Mouse (Mus musculus) fibroblast of lung, adult 2 months (primary cell): ENCODE data around the gene Camk1d.

Source experiments
- DNase-seq: peaks from one replicate; pipeline ENCODE4 v3.0.0-alpha.2; 2011; ENCODE audit warnings: low read depth

The Camk1d gene

DNA sequence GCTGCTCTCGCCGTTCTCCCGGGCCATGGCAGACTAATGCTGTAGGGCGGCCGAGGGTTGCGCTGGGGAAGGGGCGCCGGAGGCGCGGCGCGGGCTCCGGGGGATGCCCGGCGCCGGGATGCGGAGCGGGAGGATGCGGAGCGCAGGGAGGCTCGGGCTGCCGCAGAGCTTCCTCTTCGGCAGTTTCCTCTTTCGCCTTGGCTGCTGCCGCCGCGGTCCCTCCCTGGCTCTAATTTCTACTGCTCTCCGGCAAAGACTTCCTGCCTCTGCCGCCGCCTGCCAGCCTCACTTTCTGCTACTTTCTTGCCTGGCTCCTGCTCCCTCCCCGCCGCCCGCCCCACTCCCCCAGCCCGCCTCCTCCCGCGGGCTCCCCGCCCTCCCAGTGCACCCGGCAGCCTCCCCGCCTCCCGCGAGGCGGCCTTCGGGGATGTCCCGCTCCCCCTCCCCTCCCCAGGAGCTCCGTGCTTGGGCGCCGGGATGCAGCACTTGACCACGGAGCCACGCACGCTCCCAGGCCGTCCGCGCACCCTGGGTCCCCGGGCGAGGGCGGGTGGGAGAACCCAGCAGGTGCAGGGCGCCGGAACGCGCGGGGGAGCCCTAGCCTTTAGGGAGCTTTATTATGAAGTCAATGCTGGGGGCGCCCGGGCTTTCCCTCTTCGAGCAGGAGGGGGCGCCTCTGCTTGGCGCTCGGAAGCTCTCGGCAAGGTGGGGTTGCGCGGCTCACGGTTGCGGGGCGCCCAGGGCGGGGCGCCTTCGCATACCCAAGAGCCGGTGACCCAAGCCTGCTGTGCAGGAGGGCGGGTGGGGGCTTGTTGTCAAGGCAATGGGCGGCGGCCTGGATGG, at the start of gene Camk1d:
Camk1d (minus strand) TSS at position 305 of the 843 bp plus-strand sequence.
- no peak for DNase-seq

DNA sequence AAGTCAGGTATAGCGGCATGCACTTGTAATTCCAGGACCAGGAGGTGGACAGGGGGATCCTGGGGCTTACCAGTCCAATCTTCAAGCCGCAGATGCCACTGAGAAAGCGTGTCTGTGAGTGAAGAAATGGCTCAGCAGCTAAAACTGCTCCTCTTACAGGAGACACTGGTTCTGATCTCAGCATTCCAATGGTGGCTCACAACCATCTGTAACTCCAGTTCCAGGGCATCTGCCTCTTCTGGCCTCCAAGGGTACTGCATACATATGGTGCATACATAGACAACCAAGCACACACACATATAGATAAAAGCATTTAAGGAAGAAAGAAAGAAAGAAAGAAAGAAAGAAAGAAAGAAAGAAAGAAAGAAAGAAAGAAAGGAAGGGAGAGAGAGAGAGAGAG, 47.7 kb upstream of the Camk1d start:
- no peak for DNase-seq

DNA sequence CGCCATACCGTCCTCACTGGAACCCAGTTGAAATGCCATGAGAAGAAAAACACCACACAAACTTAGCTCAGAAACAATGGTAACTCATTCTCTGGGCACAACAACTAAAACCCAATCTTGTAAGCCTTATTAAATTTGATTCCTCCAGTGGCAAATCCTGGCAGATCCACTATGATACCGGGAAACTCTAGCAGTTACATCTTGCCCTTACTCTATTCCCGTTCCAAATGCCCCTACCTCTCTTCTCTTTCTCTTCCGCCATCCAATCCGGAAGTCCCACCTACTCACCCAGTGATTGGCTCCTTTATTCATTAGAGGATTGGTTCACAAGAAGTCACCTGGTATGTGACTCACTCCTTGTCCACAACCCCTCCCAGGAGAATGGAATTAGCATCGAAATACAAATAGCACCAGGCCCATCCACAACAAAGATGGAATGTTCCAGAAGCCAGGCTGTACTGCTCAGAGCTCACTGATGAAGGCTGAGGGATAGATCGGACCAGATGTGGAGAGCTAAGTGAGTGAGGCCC, 46.2 kb upstream of the Camk1d start:
- no peak for DNase-seq

DNA sequence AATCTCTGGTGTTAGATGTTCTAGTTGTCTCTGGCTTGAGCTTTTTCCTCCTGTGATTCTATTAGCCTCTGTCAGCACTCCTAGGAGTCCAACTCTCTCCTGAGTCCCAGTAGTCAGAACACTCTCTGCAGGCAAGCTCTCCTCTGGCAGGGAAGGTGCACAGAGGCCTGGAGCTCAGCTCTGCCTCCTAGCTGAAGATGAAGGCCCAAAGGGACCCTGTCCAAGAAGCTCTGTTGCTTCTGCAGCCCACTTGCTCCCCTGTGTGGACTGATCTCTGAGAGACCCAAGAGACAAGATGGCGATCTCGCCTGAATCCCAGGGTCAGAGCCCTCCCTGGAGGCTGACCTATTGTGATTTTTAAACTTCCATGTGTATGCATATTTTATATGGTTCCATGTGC, 44.3 kb upstream of the Camk1d start:
- no peak for DNase-seq

DNA sequence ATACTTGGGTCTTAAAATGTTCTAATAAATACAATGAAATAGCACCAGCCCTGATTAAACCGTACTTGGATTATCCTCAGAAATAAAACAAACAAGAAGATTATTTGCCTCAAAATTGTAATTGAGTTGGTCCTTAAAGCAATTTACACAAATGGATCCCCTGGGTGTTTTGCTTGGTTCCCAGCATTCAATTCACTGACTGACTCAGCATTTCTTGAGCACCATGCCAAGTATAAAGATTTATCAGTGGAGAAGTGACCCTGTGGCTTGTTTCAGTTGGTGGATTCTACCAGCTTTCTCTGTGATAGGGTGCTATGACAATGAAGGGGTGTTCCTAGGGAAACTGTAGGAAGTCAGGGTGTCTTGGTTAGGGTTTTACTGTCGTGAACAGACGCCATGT, 36.6 kb upstream of the Camk1d start:
- DNase-seq, result no peak

DNA sequence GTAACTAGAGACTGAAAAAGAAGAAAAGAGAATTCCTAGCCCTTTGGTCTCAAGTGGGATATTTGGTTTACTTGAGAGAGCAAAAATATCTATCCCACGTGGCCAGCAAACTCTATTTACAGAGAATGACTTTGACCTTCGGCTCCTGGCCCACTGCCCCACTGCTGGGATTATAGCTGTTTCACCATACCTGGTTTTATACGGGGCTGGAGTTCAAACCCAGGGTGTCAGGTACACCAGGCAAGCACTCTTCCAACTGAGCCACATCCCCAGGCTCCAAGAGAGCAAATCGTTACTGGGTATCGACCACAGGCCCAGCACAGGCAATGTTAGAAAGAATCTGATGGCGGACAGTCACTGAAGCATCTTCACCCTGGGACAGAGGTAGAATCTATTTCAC, 34.9 kb upstream of the Camk1d start:
- DNase-seq, result no peak

GRCm38 (mm10) chr2:5747545-5748043, 33.3 kb upstream of the Camk1d start:
- DNase-seq, result no peak

DNA sequence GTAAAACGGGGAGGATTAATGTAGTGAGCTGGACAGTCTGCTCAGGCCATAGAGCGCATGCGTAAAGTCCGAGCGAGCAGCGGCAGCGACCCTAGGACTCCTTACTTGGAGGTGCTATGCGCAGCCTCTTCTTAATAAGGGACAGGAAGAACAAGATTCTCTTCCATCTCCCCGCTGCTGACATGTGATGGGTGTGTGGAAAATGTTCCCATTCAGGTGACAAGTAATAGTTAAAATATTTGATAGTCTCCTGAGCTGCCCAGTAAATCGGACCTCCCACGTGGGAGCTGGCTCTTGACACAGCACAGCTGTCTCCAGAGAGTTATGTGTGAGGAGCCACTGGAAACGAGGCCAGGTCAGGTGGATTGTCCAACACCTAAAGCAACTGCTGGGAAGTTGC, 32.2 kb upstream of the Camk1d start:
- DNase-seq, result no peak

DNA sequence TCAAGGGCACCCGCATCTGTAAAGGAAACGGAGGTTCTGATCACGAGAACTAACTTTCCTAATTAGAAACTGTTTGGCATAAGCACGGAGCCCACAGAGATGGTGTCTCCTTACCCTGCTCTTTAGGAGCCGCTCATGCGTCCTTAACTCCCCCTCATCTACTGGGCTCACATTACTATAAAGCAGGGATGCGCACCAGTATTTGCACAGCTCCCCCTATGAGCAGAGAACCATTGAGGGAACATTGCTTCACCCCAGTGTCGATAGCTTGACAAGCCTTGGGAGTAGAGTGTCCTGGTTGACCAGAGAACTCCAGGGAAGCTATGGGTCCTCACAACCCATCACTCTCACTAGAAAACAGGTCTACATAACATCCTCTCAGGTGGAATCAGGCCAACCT, 29.6 kb upstream of the Camk1d start:
- DNase-seq, result no peak

DNA sequence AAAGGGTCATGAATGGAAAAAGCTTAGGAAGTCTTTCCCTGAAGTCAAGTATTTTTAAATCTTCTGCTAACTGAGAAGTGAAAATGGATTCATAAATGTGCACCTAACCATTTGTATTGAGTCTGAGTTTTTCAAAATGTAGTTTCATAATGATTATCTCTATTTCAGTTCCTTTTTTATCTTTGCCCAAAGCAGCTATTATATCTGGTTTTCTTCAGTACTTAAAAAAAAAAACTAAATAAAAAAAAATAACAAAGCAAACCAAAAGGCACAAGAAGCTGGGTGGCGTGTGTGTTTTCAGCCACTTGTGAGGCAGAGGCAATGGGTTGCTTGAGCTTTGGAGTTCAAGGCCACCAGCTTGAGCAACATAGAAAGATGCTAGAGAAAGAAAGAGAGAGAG, 26.6 kb upstream of the Camk1d start:
- DNase-seq, result no peak

- no peak for DNase-seq
Measured at GRCm38 (mm10) chr2:5735881-5736280, 21.6 kb upstream of the Camk1d start.

DNA sequence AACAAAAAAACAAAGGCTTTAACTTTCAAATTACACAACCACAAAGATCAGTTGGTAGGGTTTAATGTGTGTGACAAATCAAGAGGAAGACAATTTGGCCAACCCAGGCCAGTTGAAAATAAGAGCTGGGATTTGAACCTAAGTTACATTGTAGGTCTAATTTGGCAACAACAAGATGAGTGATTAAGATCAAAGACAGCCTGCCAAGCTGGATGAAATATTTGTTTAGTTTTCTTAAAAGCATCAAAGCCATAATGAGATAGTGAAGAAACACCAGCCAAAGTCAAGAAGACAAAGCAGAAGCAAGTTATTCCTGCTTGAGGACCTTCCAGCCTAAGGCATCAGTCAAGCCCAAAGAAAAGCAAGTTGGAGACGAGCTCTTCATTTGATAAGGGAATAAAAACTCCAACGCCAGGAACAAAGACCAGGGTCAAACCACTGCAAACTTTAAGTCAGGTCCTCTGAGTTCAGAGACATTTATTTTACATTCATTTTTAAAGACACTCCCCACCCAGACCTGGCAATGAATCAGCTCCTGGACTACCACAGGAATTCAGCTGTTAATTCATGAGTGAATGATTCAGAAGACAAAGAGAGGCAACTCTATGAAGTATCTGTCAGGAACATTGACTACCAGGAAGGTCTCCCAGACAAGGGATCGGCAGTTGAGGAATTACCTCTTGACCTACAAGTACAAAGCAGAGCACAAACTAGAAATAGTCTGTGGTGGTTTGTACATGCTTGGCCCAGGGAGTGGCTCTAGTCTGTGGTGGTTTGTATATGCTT, 19.2 kb upstream of the Camk1d start:
- no peak for DNase-seq

DNA sequence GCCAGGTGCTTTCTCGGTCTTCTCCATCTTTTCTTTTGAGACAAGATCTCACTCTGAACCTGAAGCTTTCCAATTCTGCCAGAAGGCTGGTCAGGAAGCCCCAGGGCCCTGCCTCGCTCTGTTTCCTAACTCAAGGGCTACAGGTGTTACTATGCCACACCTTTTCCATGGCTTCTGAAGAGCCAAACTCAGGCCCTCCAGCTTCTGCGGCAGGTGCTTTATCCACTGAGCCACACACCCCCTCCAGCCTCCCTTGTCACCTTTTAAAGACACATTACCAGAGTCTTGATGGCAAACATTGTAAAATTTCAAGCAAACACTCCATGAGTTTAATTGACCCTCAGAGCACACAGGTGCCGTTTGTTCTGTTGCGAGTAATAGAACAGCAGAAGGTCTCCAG, 17.7 kb upstream of the Camk1d start:
- DNase-seq, result no peak

DNA sequence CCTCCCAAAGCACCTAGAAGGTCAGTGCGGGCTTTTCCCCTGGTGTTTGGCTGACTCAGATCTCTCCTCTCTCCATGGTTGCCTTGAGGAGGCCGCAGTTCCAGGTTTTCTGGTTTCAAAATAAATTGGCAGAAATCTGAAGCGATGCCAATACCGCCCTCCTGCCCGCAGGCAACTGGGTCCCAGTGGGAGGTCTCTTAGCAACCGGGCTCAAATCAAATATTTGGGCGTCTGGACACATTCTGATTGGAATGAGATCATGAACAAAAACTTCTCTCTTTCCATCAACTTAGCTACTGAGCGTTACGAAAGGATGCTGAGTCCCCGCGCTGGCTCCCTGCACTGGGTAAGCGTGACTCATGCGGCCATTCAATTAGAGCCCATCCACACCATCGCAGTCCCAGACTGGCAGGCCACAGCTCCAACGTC, 16.1 kb upstream of the Camk1d start:
- DNase-seq, result peak; percentile 94

DNA sequence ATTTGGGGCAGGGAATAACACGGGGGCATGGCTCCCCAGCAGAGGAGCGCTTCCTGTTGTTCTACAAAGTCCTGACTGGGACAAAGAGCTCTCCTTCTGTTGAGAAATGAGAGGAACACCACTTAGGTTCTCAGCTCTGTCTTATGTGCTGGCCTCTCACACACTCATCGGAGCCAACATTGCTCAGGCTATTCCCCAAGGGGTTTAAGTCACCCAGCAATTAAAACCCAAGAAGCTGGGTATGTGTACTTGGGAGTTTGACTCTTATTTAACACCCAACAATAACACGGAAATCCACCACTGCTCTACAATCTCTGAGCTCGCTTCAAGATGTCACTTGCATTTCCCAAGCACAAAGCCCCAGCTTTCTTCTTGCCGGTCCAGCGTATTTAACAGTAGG, 15.6 kb upstream of the Camk1d start:
- no peak for DNase-seq

- no peak for DNase-seq
Measured at GRCm38 (mm10) chr2:5725028-5725701, 10.8 kb upstream of the Camk1d start.

DNA sequence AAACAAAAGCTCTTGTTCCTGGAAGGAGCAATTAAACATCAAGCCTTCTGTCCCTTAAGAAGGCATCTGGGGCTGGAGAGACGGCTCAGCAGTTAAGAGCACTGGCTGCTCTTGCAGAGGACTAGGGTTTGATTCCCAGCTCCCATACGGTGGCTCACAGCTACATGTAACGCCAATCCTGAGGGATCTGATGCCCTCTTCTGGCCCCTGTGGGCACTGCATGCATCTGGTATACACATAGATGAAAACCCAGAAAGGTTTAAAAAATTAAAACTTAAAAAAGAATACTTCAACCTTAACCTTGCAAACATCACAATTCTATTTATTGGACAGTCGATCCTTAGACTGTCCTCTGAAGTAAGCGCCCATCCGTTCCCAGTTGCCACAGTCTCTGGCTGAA, 3.4 kb upstream of the Camk1d start:
- DNase-seq, result no peak

DNA sequence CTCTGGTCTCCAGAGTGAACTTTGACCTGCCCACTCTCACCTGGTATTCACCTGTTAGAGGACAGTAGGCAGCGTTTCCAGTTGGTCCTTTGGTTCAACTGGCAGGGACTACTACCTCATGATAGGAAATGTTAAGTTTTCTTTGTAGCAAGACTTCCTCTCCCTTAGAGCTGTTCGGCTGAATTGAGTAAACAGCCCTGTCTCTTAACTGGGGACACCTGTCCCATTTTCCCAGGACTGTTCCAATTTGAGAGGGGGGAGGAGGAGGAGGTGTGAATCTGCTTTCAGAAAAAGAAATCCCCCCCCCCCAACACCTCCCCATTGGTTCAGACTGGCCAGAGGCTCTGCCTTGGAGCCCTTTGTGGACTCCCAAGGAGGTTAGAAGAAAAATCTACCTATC, 1.2 kb upstream of the Camk1d start:
- no peak for DNase-seq

DNA sequence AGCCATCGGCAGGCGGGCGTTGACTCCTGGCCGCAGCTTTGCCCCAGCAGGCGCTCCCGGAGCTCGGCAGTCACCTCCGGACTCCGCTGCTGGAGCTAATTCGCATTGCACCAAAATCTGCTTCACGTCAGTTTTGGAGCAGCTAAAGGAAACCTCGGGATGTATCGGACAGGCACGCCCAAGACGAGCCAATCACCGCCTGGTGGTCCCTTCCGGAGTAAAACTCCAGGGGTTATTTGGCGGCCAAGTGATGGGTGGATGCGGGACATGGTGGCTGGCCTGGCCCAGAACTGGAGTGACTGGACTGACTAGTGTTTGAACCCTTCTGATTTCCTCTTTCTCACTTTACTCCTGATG, 717 bp upstream of the Camk1d start:
- DNase-seq, result no peak

DNA sequence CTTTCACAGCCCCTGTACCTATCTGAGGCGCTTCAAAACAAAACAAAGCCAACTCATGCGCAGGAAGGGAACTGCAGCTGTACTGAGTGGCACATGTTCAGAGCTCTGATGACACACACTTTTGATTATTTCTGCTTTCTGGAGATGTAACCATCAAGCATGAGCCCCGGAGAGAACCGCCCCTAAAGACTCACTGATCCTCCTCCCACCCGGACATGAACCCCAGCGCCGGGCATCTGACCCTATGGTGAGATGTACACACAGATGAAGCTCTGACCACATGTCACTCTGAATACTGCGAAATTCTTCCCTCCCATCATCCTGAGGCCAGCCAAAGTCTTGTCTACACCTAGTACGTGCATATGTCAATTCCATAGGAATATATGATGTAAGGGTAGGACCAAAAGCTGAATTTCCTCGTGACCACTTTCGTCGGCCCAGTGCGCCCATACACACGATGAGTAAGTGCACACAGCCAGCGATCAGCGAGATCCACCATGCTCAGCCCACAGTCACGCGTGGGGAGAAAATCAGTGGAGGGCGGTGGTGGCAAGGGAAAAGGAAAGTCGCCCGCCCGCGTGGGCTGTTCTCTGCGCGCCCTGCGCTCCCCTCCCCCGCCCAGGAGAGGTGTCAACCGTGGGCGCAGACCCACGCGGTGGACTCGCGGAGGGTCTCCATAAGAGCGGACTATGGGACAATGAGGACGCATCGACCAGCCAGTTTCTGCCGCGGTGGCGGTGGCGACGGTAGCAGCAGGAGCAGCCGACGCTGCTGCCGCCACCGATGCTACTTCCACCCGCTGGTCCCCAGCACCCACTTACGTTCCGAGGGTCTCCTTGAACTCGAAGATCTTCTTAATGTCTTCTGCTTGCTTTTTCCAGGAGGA, 747 bp downstream of the Camk1d start:
- no peak for DNase-seq

DNA sequence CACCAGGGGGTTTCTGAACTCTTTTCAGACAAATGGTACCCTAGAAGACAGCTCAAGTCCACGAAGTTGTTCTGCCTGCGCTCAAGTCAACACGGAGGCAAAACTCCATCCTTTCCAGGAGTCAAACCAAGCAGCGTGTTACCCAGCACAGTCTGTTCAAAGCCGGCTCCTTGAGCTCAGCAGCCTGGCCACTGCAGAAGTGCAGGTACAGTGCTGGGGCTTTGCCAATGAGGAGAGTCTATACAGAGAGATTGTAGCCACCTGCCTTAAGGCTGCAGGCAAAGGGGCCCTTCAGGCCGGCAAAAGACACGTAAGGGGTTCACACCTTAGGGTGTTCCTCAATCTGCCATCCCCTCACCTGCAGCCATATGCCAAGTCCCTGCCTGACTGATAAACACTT, 2.1 kb downstream of the Camk1d start:
- no peak for DNase-seq

GRCm38 (mm10) chr2:5709911-5710310, 4.4 kb downstream of the Camk1d start:
- DNase-seq, result no peak
